Mouse (Mus musculus): ENCODE data around the gene Akr1c6.
"Not testable (repeated sequence)": the region's sequence is repeated elsewhere in the genome, so short reads cannot be mapped to it uniquely, and the experiment has no call there.

The Akr1c6 gene

GRCm38 (mm10) chr13:4434006-4434405, at the start of gene Akr1c6:
TSS of gene Akr1c6 (plus strand) at chr13:4434306.
- no peak for DNase-seq (ENCODE audit: low spot score)

DNA sequence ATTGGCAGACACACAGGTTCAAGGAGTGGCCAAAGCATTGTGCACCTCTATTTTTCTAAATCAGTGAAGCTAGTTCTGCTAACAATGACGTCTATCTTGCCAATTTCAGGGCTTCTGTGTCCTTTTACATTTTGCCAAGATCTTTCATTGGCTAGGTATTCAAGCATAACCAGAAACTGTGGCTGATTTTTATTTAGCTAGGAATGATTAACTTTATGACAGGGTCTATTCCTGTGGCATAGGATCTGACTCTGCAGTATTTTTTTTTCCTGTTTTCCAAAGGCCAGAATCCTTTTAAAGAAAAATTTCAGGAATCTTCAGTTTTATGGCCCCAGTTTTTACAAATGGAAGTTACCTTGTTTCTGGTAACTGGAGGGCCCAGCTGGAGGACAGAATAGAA, 49.2 kb upstream of the Akr1c6 start:
- DNase-seq (ENCODE audit: low spot score) = no peak

GRCm38 (mm10) chr13:4385541-4385940, 48.6 kb upstream of the Akr1c6 start:
- DNase-seq (ENCODE audit: low spot score) = no peak

- DNase-seq (ENCODE audit: low spot score) = no peak
Observed at GRCm38 (mm10) chr13:4388762-4389446, 45.2 kb upstream of the Akr1c6 start.

- DNase-seq (ENCODE audit: low spot score) = not testable (repeated sequence)
Observed at GRCm38 (mm10) chr13:4400360-4400759, 33.7 kb upstream of the Akr1c6 start.

- DNase-seq (ENCODE audit: low spot score) = no peak
Observed at GRCm38 (mm10) chr13:4400831-4401230, 33.3 kb upstream of the Akr1c6 start.

GRCm38 (mm10) chr13:4402221-4402620, 31.9 kb upstream of the Akr1c6 start:
- no peak for DNase-seq (ENCODE audit: low spot score)

DNA sequence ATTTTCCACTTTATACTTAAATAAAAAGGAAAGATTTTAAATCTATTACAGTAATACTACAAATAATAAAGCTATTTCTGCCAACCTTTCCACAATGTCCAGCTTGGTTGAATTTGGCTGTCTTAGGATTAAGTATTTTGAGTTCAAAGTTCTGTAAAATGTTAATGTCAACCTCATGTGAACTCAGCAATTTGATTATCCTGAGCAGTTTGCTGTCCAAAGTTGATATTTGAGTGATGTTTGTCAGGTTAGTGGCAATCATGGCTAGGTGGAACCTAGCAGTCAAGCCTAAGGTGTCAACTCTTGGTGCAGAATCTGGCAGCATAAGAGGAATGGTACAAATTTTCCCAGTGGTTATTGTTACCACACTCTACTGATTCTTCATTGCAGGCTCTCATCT, 29.4 kb upstream of the Akr1c6 start:
- no peak for DNase-seq (ENCODE audit: low spot score)

DNA sequence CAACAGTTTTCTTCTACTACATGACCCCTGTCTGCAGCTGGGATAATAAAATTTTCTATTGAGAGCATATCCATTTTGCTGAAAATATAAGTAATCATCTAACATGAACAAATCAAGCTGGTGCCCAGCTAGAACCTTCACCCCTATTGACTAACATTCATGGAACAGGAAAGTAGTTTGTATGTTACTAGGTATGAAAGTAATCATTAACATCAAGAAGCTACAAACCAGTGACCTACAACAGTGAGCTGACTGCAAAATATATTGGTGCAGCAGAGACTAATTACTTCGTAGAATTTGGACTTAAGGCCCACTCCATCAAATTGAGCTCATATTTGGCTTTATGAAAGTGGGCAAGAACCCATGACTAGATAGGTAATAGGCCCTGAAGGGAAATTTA, 27.3 kb upstream of the Akr1c6 start:
- no peak for DNase-seq (ENCODE audit: low spot score)

DNA sequence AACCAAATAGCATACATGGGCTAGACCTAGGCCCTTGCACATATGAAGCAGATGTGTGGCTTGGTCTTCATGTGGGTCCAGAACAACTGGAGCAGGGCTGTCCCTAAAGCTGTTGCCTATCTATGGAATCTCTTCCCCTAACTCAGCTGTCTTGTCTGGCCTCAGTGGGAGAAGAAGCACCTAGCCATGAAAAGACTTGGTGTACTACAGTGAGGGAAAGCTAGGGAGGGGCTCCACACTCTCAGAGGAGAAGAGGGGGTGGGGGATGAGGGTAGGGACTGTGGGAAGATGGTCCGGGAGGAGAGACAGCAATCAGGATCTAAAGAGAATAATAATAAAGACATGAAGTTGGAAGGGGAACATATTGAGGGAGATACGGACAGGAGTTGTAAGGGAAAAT, 5.5 kb upstream of the Akr1c6 start:
- no peak for DNase-seq (ENCODE audit: low spot score)

DNA sequence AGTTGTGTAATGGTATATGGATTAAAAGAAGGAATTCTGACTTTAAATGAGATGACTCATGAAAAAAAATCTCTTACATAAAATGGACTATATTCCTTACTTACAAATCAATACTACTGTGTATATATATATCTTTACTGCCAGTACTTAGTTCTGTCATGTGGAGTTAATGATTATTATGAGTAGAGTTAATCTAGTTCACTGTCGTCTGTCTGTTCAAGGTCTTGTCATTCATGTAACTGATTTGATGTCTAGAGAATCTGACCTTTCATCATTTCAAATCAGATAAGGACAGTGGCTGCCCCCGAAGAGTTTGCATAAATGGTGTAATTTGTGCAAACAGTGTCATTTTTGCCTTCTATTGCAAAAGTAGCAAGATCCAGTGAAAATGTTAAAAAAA, 5.1 kb upstream of the Akr1c6 start:
- DNase-seq (ENCODE audit: low spot score) = no peak

GRCm38 (mm10) chr13:4431129-4431528, 3.0 kb upstream of the Akr1c6 start:
- DNase-seq (ENCODE audit: low spot score) = no peak

DNA sequence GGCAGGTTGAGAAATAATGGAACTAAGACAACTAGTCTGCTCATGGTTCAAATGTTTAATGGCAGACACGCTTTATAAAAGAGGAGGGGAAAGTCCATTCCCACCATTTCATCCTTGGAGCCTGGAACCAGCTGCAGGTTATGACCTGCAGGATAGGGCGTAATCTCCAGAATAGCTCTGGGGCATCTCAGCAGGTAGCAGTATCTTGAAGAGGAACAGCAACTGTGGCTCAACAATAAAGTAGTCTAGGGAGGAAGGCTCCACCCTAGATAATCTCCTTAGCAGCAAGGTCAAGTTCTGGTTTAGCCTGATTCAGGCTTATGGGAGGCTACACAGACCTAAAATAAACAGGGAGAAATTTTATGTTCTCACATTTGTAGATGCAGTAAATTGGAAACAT, 31.5 kb downstream of the Akr1c6 start:
- DNase-seq (ENCODE audit: low spot score) = no peak

DNA sequence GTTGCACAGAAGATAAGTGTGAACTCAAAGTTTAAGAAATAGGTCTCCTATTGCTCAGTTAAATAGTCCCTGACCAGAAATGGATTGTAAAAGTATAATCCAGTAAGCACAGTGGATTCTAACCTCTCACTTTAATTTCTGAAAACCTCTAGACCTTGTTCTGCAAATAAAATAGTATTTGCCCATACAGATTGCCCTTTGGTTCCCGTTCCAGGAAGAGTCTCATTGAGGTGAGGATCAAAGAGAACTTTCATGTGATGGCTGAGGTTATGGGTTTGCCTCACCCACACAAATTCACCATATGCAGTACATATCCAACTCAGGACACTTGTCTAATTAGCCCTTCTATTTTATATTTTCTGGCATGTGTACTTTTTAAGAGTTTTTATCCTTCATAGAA, 33.8 kb downstream of the Akr1c6 start:
- DNase-seq (ENCODE audit: low spot score) = no peak

Data from testis, postnatal 14 days (tissue).